Mouse (Mus musculus) urinary bladder, adult 18-20 months (tissue): ENCODE measurements around the gene Scn2a.

Experiments
- DNase-seq, 2 experiments: peaks; one replicate each; pipeline ENCODE4 v3.0.0; 2022; ENCODE audit warnings: low spot score in 2 of 2, mixed read lengths in 2 of 2

The Scn2a gene

DNA sequence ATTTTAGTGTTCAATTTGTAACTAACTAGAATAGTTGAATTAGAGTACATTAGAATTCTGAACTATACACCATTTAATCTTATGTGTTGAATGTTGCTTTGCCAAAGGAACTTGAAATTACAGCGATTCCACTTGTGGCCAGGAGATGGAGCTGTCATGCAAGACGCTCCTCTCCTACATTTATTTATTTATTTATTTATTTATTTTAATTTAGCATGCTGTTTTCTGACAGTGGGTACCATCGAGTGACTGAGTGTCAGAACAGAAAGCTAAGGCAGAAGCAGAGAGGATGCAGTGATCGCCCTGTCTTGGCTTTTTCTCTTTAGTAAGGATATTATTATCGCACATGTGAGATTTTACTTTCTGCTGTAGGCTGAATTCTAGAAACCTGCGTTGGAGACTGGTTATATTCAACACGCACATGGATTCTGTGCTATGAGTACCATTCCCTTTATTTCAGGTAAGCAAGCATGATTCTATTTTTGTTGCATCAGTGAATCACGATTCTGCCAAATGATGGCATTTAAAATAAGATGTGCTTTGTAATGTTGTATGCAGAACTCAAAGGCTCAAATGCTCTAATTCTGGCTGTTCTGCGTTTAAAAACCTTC is at the start of gene Scn2a:
TSS of gene Scn2a (plus strand) at position 216 of the 611 bp plus-strand sequence.
- no peak for DNase-seq

DNA sequence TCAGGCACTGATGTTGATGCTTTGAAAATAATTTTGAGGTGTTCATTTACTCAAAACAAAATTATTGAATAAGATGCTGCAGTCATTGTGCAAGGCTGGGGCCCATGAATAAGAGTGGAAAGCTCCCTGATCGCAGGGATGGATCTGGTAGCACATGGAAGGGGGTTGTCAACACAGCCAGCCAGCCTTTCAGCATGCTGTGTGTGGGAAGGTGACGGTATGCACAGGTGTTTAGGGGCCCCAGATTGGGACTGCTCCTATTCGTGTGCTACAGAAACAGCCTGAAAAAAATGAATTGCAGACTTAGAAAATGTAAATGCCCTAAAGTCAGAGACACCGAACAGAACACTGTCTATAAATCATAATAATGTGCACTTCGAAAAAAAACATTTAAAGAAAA is 32.9 kb upstream of the Scn2a start:
- DNase-seq: no peak

DNA sequence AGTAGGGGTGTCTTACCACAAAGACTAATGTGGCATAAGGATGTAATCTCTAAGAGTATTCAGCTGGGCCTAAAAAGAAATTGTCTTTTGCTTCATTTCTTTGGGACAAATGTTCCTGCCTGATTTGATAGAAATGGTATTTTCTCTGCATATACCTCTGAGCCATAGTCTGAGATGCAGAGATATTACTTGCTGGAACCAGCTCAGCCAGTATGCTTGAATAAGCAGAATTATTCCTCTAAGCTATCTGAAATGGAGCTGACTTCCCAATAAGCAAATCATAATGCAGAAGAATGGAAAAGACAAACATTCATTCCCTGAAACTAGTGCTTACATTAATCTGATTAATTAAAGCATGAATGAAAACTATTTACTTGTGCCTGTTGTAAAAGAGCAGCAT is 12.8 kb upstream of the Scn2a start:
- no peak for DNase-seq

DNA sequence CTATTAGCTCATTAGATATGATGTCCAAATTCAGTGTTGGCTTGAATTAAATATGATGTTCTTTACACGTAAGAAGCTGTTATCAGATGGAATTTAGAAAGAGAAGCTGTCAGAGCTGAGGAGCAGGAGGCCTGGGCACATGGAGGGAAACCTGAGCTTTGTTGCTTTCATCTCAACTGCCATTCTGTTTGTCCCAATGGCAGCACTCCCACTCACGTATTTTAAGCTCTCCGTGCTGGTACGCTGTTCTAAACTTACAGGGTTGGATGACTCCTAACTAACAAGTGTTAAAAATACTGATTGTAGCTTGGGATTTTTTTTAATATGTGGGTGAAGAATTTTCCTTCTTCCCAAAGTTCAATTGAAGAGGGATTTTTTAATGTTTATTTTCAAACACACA is 8.7 kb upstream of the Scn2a start:
- DNase-seq: no peak

DNA sequence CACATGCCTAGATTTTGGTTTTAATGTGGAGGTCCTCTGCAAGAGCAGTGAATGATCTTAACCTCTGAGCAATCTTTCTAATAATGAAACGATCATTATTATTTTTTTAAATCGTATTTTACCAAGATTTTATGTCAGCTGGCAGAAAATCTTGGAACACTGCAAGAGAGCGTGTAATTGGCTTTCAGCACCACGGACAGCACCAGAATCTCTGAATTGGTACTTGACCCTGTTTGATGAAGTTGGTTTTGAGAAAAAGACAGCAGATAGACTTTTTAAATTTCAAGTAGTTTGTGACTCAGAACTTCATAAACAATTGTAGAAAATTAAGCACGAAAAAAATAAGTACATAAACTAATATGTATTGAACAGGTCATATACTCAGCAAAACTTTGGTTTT is 790 bp upstream of the Scn2a start:
- peak in 1 of 2 experiments; percentile 1 for DNase-seq

DNA sequence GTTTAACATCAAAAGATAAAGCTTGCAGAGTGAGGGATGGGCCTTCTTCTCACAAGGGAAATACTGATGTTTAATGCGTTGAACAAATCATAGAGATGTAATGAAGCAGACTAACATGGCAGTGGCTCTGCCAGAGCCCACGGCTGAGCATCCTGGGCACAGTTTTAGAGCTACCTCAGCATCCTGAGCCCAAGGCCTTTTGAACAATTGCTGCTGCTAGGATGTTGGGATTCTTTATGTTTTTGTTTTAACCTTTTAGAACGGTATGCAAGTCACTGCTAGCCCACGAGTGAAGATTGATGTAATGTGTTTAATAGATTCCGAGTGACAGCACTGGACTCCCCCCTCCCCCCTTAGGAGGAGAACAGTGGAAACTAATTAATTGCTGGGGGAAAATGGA is 683 bp downstream of the Scn2a start:
- no peak for DNase-seq

DNA sequence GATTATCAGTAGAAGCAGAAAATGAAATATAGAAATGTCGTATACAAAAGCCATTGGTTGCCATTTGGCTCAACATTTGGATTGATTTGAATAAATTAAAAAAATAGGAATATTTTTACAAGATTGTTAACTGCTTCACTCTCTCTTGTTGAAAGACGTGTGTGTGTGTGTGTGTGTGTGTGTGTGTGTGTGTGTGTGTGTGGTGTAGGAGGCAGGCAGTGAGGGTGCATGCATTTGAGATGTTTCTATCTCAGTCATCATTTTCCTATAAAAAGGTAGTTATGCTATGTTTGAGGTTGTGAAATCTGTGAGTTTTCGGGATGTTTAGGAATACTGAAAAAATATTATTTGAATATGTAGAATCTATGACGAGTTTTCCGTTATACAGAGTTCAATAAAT is 1.3 kb downstream of the Scn2a start:
- no peak for DNase-seq

DNA sequence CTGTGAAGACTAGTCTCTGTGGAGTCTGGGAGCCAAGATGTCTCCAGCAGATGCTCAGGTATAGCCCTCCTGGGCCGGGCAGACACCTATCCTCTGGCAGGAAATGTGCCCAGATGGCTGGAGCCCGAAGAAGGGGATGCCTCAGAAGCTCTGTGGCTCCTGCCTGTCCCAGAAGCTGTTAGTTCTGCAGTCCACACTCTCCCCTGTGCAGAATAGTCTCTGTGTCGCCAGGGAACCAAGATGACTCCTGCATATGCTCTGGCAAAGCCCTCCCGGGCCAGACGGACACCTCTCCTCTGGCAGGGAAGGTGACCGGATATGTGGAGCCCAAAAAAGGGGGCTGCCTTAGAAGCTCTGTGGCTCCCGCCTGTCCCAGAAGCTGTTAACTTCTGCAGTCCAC is 32.1 kb downstream of the Scn2a start:
- DNase-seq: no peak

DNA sequence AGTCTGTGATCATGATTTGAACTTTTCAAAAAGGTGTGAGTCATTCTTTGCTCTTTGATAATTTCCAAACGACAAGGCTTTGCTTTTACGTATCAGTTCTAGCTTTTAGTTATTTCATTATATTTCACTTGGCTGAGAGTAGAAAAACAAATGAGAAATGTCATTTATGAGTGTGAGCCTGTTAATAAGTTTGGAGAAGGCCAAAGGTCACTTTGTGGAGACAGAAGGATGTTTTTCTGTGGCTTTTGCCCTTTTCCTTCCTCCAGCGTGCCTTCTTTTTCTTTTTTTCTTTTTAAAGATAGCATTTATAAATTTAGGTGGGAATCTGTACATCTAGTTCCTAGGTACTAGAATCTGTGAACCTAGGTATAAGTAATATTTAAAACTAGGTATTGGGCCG is 36.5 kb downstream of the Scn2a start:
- DNase-seq: no peak

DNA sequence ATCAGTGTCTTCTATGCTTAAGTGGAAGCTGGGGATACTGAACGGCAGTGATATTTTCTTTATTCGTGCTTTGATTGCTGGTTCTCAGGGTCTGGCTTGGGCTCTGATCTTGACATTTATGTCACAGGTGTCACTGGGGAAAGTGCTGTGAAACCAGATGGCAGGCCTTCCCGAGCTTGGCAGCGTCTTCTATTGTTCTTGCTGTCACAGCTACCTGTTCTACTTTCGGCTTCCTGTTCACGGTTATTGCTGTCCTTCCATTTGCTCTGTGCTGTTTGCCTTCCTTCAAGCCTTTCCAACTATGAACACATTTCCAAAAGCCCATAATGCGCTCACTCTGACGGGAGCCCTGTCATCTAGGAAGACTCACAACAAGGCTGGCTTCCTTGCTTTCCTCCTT is 37.9 kb downstream of the Scn2a start:
- no peak for DNase-seq

DNA sequence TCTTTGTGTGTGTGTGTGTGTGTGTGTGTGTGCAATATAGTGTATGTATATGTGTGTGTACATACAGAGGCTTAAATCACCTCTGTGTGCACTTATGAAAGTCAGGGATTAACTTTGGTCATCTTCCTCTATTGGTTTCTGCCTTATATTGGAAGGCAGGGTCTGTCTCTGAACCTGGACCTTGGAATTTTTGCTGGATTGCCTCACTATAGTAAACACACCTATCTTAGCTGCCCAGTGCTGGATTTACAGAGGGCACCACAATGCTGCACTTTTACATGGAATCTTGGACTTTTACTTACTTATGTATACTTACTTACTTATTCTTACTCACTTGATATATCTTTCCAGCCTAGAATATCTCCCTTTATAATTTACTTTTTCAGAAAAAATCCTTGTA is 43.3 kb downstream of the Scn2a start:
- DNase-seq: no peak

DNA sequence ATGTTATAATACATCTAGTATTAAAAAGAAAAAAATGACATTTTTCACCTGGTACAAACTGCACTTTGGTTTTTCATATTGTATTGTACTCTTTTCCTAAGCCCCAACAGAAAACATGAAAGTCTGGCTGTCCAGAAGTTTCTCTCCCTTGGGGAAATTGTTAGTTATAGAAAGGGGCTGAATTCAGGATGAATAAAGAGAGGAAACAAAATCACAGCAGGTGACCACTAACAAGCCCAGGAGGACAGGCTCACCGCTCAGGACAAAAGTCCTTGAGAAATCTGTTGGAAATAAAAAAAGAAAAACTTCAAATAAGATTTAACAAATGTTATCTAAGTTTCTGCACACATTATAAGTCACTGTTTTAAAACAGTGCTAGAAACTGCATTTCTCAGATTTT is 43.9 kb downstream of the Scn2a start:
- DNase-seq: no peak

DNA sequence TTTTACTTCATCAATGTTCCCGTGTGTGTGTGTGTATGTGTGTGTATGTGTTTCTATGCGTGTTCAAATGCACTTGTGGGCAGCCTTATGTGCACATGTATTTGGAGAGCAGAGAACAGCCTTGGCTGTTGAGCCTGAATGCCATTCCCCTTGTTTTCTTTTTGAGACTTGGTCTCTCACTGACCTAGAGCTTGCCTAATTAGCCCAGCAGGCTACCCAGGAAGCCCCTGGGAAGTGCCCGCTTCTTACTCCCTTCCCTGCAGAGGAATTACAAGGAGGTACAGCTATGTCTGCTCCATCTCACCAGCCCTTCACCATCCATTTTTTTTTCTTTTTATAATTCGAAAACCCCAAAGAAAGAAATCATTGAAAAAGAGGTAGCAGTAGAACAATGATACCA is 44.6 kb downstream of the Scn2a start:
- no peak for DNase-seq

DNA sequence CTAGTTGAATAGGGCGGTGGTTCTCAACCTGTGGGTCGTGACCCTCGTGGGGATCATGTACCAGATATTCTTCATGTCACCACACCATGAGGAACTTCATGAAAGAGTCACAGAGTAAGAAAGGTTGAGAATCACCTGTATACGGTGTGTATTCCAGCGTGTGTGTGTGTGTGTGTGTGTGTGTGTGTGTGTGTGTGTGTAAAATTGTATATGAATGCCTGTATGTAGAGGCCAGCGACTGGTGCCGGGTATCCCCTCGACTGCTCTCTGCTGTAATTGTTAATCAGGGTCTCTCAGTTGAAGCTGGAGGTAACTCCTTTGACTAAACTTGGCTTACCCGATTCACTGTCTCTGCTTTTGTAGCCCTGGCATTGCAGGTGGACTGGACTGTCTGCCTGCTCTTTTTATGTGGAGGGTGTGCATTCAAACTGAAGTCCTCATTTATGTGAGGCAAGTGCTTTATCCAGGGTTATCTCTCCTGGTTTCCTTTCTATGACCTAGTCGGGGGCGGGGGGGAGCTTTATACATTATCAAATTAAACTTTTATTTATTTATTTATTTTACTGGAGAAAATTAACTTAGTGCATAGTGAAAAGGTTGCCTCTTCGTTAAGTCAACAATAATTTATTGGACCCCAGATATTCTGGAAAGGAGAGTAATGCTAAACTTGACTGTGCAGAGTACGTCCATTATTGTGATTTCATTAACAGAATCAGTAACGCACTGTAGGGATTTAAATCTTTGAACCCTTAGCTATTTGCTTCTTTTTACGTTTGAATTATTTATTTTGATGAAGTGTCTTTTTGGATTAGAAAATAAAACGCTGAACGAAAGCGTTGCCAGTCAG is 47.2 kb downstream of the Scn2a start:
- DNase-seq: no peak

DNA sequence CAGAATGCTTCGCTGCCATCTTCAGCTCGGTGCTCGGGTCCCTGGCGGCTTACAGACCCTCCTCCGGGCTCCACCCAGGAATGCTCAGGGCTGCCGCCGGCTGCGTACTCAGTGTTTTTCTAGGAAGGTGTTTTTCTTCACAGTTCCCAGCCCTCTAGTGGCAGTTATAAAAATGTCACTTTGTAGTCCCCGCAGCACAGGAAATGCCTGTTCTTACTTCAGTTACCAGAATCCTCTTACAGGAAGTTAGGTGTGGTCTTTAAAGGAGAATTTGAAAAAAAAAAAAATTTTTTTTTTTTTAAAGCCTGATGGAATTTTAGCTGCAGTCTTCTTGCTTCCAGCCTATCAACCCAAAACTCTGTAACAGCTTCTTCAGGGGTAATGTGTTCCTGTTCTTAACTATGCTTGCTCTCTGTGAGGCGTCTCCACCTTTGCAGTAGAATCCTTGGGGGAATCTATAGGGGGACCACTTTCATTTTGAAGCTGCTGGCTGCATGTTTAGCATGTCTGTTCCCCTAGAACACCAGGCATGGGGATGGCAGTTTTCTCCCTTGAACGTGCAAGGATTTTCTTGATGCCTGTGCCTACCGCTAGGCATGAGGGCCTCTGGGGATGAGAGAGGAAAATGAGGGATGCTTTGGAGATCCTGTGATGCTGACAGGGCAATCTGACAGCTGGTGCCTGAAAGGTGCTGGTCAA is 48.0 kb downstream of the Scn2a start:
- DNase-seq: peak; percentile 14 to 28

DNA sequence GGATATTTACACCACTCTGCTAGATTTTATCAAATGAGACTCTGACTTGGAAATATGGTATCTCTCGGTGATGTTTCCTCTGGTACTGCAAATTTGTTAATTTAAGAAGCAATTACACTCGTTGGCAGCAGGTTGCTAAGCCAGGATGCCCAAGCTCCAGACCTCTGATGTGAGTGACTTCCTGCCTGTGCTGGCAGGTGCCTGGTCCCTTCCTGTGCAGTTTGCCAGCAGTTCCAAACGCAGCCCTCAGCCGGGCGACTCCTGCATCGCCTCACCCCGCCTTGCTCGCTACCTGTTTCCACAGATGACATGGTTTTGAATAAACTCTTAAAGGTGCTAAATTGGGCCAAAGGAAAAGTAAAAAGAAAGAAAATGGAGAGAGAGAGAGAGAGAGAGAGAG is 49.0 kb downstream of the Scn2a start:
- no peak for DNase-seq

DNA sequence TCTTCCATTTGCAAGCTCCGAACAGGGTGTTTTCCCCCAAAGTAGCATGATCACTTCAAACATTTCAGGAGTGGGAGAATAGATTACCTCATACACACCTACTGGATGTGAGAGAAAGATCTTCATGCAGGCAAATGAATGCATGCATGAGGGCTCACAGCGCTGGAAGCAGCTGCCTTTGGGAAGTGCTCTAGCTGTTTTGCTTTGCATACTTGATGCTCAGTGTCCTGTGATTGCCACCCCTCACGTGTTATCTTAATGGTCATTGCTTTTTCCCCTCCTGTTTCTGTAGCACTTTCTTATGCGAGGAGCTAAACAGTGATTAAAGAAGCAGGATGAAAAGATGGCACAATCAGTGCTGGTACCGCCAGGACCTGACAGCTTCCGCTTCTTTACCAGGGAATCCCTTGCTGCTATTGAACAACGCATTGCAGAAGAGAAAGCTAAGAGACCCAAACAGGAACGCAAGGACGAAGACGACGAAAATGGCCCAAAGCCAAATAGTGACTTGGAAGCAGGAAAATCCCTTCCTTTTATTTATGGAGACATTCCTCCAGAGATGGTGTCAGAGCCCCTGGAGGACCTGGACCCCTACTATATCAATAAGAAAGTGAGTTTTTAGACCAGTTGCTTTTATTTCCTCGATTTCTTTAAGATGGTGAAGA is 49.7 kb downstream of the Scn2a start:
- DNase-seq: no peak

DNA sequence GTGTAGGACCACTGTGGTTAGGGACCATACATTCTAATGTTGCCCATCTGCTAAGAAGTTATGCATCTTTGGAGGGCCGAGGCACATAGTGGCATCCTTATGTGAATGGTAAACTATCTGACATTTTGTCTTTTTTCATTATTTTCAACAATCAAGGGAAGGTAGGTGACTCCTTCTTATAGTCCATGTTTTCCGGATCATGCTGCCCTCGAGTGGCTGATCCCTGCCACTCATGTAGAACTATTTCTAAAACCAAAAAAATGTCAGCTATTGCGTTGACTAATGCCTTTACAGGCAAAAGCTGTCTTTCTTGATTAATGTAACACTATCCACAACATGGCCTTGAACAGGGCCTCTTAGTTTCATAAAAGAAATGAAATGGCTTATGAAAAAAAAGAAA is 59.0 kb downstream of the Scn2a start:
- DNase-seq: no peak

DNA sequence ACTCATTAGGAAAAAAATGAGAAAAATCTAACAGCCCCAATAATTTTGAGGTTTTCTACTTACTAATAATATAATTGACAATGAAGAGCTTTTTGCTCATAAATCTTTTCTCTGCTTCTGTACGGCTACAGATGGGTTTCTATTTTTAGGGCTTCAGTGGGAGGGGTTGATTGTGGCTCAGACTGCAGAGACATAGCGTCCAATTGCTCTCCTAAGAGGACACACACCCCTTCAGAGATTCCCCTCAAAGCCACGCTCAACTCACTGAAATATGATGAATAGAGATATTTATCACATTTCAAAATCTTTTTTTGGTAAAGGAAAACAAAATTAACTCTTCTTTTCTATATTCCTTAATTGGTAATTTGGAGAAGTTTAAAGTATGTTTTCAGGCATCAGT is 64.6 kb downstream of the Scn2a start:
- no peak for DNase-seq

DNA sequence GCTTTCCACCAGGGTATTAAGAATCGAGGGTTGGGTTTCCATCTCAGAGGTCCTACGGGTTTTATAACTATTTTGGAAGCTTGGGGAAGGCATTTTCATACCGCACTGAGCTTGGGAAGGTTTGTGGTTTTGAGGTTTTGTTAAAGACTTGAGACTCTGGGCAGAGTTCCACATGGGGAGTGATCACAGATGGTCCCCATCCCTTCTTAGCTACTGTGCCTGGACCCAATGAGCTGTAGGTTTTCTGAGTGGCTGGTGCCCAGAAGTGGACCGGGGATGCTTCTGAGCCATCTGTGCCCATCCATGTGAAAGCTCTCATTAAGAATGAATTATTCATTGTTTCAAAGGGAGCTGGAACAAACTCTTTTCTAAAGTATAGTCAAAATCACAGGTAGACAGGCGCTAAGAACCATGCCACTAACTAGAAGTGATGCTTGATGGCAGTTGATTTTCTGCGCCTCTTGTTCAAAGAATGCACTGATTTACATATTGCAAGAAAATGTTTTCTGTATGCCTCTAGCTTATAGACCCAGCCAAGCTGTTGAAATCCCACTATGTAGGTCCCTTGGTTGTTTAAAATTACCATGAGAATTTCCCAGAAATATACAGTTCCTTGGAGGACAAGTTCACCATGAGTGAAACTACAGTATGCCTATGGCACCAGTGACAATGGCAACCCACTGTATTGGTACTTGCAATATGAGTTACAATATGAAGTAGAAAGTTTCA is 70.0 kb downstream of the Scn2a start:
- DNase-seq: no peak

DNA sequence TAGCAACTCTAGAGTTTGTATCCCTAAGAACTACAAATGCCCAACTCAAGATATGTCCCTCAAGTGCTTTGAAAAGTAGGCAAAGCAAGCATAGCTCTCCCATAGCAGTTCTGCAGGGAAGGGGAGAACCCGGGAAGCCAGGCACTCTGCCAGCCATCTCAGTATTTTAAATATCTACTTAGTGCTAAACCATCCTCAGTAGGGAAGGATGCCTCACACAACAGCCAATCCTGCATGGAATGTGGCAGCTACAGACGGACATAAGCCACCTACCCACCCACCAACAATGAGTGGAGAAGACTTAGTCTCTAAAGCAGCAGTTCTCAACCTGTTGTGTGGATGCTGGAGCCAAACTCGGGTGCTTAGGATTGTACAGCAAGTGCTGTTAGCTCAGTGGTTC is 73.9 kb downstream of the Scn2a start:
- no peak for DNase-seq

DNA sequence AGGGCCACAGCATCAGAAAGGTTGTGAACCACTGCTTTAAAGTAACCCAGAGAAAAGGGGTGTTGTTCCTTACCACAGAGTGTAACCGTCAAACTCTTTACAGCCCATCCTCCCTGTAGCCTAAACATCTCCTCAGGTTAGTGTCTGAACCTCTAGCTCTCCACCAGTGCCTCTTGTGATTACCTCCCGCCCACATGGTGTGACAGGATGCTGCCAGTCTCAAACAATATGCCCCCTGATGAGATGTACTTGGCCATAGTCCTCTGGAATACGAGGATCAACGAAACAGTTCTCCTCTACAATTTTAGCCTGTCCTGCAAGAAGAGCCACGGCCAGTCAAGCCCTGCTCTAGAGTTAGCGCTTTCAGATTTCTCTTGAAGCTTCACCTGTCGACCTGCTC is 74.5 kb downstream of the Scn2a start:
- no peak for DNase-seq
